Mouse (Mus musculus) c-Kit-positive CD71-negative TER-119-negative erythroid progenitor cells, embryonic 14.5 days (primary cell): Measurements from ENCODE around the gene Cc2d2a.
A peak's percentile ranks its signal among the peaks of the same experiment; 100 is the strongest.

Experiments used
- DNase-seq: peaks from one replicate; pipeline ENCODE4 v3.0.0-alpha.2; 2013; ENCODE audit warnings: low read depth

Cc2d2a gene

GRCm38 (mm10) chr5:43728375-43729165, 66.4 kb downstream of the Cc2d2a start:
- DNase-seq: no peak

- DNase-seq: no peak
These were observed 70.2 kb downstream of the Cc2d2a start for GRCm38 (mm10) chr5:43732381-43732780.

GRCm38 (mm10) chr5:43744187-43744586, 82.0 kb downstream of the Cc2d2a start:
- DNase-seq: peak; percentile 5

DNA sequence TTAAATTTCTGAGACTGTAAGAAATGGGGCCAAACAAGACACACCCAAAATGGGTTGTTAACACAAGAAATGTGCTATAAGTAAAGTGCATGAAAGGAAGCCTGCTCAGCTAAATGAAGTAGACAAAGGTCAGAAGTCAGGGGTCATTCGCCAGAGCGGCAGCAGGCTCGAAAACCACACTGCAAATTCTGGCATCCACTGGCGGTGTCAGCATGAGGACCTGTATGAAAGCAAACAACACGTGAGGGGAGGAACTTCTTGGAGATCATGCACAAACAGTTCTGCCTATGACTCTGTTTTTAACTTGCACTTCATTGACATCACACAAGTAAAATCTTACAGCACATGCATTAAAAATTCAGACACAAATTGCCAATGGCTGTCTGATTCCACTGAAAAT, 83.0 kb downstream of the Cc2d2a start:
- DNase-seq: no peak

DNA sequence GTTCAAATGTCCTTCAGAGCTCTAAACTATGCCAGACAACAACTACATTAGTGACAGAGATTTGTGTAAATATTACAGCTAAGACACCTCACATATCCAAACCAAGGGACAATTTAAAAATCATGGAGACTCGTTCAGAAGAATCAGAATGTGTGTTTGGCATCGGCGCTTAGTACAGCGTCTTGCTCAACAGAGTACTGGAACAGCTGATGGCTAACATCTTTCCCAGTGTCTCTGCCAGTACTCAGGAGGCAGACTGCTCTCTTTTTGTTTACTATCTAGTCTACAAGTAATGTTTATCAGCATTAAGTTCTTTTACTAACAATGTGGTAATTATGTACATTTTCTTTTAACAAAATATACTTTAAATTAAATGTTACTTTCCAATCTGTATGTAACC, 85.9 kb downstream of the Cc2d2a start:
- DNase-seq: no peak

DNA sequence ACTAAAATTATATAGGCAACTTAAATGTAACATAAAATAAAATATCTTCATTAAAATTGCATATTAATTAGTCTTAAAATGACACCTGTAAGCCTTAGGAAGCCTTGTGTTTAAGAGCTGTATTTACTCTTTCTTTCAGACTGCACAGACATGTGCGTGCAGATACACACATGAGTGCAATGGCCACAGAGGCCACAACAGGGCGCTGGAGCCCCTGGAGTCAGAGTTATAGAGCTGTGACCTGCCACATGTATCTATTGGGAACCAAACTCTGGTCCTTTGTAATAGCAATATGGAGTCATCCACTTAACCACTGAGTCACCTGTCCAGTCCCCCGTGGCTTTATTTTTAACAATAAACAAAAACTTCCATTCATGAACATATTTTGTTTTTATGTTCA, 86.9 kb downstream of the Cc2d2a start:
- DNase-seq: no peak

DNA sequence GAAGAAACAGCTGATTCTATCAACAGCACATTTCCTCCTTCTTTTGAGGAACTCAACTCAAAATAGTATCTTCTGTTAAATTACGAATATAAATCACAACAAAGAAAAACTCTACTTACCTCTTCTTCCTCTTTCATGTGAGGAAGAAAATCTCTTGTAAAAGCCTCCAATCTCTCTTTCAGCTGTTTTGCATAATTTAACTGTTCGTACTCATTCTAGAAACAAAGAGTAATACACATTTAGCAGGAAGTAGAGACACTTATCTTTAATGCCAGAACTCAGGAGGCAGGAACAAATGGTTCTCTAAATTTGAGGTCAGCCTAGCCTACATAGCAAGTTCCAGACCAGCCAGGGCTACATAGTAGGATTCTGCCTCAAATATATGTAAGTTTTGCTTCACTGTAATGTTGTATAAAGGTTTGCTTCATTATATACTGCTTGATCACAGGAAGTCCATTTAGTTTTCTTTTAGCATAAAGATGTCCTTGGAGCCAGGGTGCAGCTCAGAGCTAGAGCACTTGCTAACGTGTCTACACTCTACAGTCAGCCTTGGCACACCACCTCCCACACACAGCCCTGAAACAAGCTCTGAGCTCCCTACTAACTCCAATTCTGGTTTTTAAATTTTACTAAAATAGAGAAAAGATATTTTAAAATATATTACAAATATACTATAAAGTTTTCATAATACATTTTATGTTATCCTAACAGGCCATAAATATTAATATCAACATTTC, 108.6 kb downstream of the Cc2d2a start:
- no peak for DNase-seq

- DNase-seq: no peak
These were observed 109.4 kb downstream of the Cc2d2a start for GRCm38 (mm10) chr5:43771555-43771954.

- no peak for DNase-seq
These were observed 114.3 kb downstream of the Cc2d2a start for GRCm38 (mm10) chr5:43776407-43776806.

- no peak for DNase-seq
These were observed 114.8 kb downstream of the Cc2d2a start for GRCm38 (mm10) chr5:43776993-43777392.

DNA sequence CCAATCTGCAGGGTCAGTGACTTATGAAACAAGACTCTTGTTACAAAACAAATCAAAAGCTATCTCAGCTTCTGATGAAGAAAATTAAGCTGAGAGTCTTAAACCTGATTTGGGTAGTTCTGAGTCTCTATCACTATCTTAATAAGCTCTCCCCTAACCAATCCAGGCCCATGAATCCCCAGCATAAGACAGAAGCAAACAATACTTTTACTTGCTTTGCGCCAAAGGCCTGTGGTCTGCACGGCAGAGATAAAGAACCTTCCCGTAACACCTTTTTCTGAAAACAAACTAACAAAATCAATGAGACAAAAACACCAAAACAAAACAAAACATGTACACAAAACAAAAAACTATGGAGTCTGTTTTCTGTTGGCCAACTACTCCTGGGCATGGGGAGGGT, 116.4 kb downstream of the Cc2d2a start:
- DNase-seq: no peak

DNA sequence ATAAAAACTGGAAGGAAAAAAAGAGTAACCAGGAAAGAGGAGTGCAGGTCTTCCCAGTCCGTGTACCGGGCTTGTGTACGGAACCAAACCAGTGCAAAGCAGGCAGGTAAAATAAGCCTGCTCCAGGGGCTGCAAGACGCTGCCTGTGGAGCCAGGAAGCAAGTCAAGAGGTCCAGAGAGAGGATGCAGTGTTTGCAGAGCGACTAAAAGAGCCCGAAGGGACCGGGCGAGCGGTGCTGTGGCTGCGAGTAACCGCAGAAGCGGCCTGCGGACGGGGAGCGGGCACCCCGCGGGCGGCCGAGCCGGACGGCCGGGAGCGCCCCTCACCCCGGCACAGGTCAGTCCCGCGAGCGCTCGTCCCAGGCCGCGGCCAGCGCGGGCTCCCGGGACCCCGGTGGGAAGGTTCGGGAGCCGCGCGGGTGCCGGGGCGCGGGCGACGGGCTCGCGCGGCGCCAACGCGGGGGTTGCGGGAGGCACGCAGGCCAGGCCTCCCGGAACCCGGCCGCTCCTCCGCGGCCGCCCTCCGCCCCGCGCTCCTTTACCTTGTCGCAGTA, 119.4 kb downstream of the Cc2d2a start:
- DNase-seq: no peak

GRCm38 (mm10) chr5:43781977-43782930, 120.1 kb downstream of the Cc2d2a start:
- DNase-seq: peak; percentile 43

DNA sequence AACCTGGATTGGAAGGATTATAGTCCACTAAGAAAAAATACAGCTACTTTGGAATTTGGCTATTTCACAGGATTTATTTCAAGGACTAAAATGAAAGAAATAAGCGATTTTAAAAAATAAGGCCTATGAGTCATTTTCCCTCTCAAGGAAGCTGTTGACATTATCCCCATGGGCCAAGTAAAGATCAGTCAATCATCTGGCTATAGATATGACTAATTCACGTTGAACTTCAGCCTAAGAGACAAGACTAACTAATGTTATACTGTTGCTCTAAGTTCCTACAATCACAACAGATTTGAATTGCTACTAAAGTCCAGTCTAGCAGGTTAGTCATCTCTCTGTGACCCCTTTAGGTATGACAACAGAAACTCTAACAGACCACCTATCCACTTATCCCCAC, 121.8 kb downstream of the Cc2d2a start:
- DNase-seq: no peak

- no peak for DNase-seq
These were observed 124.5 kb downstream of the Cc2d2a start for GRCm38 (mm10) chr5:43786607-43787006.

- no peak for DNase-seq
These were observed 126.0 kb downstream of the Cc2d2a start for GRCm38 (mm10) chr5:43787976-43788752.
